Mouse (Mus musculus): ENCODE results near the gene Tmem81. TPM values are rescaled to one million over a fixed set of nuclear protein-coding genes. Genes with fewer than 3 reads are reported as not detected.

Gene Tmem81
- polyA plus RNA-seq, 1 experiment from 2014 or later = 2.5 TPM

DNA sequence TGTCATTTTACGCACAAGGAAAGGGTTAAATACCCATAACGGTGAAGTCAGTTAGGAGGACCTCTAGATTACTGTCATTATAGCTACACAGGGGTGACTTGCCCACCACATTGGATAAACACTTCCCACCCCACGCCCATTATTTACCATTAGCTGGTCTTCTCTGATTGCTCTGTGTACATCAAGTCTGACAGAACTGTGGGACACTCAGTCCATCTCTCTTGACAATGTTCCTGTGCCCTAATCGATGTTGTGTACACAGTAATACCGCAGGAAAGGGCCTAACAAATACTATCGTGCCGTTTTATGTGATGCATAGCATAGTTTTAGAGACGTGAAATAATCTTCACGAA lies 29.5 kb upstream of the Tmem81 start:
- H3K27me3 ChIP-seq (replicated peaks; ENCODE audit: control insufficient read depth, insufficient read depth, low read length) = no peaks in the 10 kb centered on the region
- peak overlapping the region; percentile 90 for H3K4me3 ChIP-seq (ENCODE audit: low read depth, low read length)
- DNase-seq (ENCODE audit: low spot score) = no peak
- H3K36me3 ChIP-seq (ENCODE audit: control insufficient read depth, insufficient read depth, low read length) = no peaks in the 10 kb centered on the region
- ATAC-seq (replicated peaks; ENCODE audit: low FRiP score) = peak; percentile 49
- H3K9me3 ChIP-seq (ENCODE audit: control insufficient read depth, low read length) = no peaks in the 10 kb centered on the region
- H3K27ac ChIP-seq (ENCODE audit: low read depth, low read length) = peak overlapping the region; percentile 70
- peak overlapping the region; percentile 86 for H3K9ac ChIP-seq (ENCODE audit: low read depth, low read length)
- 4% methylated on average over 9 of the region's 9 CpGs for WGBS
- H3K4me1 ChIP-seq (replicated peaks; ENCODE audit: control insufficient read depth, insufficient read depth, low read length) = peaks cover 13% of the 10 kb centered on the region; the same call in 1 of the 2 replicates
- peak overlapping the region; percentile 88 for H3K4me2 ChIP-seq

DNA sequence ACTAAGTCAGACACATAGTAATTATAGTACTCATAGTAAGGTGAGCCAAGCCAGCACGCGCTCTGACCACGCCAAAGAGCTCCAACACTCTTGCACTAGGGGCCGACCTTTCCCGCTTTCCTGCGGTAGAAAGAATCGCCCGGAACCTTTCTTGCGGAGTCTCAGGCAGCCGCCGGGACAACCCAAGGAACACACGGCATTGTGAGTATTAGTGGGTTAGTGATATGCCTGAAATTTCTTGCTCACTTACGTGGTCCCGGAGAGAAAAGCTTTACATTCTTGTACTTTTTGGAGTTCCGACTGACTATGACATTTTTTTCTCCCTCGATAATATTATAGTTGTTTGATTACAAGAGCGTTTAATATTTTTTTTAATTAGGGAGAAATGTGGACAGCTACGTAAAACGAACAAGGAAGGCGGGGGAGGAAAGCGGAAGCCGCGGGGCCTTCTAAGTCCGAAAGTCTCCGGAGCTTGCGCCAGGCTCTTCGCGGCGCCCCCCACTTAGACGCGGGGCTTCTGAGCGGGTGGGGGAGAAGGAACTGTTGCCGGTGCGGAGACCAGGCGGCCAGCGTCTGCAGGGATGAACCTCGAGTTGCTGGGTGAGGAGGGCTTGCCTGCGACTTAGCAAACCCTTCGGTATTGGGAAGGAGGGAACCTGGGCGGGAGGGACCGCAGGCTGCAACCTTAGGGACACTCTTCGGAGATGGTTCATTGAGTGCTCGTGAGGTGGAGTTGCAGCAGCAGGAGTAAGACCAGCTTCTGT lies 28.9 kb upstream of the Tmem81 start, which contains the start of gene Rbbp5:
Gene Rbbp5, plus strand, starts transcription at position 438 of the 764 bp plus-strand sequence.
- H3K27ac ChIP-seq (ENCODE audit: low read depth, low read length) = peak within 1 kb of the TSS; percentile 70
- H3K9ac ChIP-seq (ENCODE audit: low read depth, low read length) = peak within 1 kb of the TSS; percentile 86
- H3K4me3 ChIP-seq (ENCODE audit: low read depth, low read length) = peak within 1 kb of the TSS; percentile 90
- WGBS = under 1% methylated on average over 43 of the region's 43 CpGs
- no peaks in the 10 kb centered on the region for H3K36me3 ChIP-seq (ENCODE audit: control insufficient read depth, insufficient read depth, low read length)
- H3K27me3 ChIP-seq (replicated peaks; ENCODE audit: control insufficient read depth, insufficient read depth, low read length) = no peaks in the 10 kb centered on the region
- peak; percentile 92 for ATAC-seq (replicated peaks; ENCODE audit: low FRiP score)
- peaks cover 13% of the 10 kb centered on the region; the same call in 1 of the 2 replicates for H3K4me1 ChIP-seq (replicated peaks; ENCODE audit: control insufficient read depth, insufficient read depth, low read length)
- H3K9me3 ChIP-seq (ENCODE audit: control insufficient read depth, low read length) = no peaks in the 10 kb centered on the region
- peak within 1 kb of the TSS; percentile 88 for H3K4me2 ChIP-seq
- peak; percentile 83 for DNase-seq (ENCODE audit: low spot score)

DNA sequence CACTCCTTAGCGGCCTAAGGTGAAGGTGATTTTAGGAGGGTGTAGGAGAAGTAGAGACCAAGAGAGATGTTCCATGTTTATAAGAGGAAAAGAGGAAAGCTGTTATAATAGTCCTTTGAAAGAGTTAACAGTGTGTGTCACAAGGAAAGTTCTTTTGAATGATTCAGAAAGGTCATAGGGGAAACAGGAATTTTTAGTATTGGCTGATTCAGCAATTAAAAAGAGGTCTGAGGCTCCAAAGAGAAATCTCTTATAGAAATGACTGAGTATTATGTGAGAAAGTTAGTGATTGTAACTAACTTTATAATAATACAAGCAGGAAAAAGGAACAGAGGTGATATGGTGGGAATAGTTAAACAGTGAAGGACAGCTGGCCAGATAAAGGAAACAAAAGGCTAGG lies 26.6 kb upstream of the Tmem81 start:
- ATAC-seq (replicated peaks; ENCODE audit: low FRiP score) (no peak), DNase-seq (ENCODE audit: low spot score) (no peak)
- no peak overlapping the region for H3K9ac ChIP-seq (ENCODE audit: low read depth, low read length)
- 0 out of 2 replicates have a peak, but pooled peaks cover 2% of the 10 kb centered on the region for H3K36me3 ChIP-seq (ENCODE audit: control insufficient read depth, insufficient read depth, low read length)
- WGBS = 86% methylated on average over 1 of the region's 1 CpGs
- H3K4me3 ChIP-seq (ENCODE audit: low read depth, low read length) = no peak overlapping the region
- peaks cover 13% of the 10 kb centered on the region; the same call in 1 of the 2 replicates for H3K4me1 ChIP-seq (replicated peaks; ENCODE audit: control insufficient read depth, insufficient read depth, low read length)
- H3K27me3 ChIP-seq (replicated peaks; ENCODE audit: control insufficient read depth, insufficient read depth, low read length) = no peaks in the 10 kb centered on the region
- H3K9me3 ChIP-seq (ENCODE audit: control insufficient read depth, low read length) = no peaks in the 10 kb centered on the region
- no peak overlapping the region for H3K27ac ChIP-seq (ENCODE audit: low read depth, low read length)
- H3K4me2 ChIP-seq = no peak overlapping the region

DNA sequence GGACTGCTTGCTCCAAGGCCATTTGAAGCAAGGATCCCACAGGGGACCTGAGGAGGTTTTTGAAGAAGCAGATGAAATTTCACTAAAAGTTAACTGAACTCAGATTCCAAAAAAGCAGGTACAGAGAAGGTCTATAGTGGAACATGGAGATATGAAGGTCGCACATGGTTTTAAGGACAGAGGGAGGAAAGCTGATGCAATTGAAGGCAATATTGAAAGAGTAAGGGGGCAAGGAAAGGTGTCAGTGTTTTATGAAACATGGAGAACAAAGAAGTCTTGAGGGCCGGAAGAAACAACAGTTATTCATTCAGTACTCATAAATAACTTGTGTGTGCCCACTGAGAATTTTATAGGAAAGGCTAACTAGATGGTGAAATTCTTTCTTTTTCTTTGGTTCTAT lies 24.4 kb upstream of the Tmem81 start:
- no peak for ATAC-seq (replicated peaks; ENCODE audit: low FRiP score)

DNA sequence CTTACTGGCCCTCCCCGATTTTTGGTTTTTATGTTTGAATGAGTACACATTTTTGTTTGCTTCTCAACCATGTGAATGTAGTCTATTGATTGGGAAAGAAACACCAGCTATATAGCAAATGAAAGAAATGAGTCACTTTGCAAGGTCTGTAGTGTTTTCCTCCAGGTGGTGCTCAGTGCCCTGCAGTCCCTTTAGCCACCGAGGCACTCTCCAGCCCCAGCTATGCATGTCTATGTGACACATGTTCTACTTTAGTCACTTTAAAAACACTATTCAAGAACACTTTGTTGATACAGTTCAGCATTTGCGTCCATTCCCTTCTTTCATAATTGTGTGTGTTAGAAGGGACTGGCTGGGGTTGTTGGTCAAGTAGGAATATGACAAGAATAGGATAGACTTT lies 22.8 kb upstream of the Tmem81 start:
- no peak for ATAC-seq (replicated peaks; ENCODE audit: low FRiP score)
- 89% methylated on average over 3 of the region's 3 CpGs for WGBS
- H3K9ac ChIP-seq (ENCODE audit: low read depth, low read length) = no peak overlapping the region

More for the DNA sequence above, 24.4 kb upstream of the Tmem81 start:
- H3K36me3 ChIP-seq (ENCODE audit: control insufficient read depth, insufficient read depth, low read length) = peaks cover 5% of the 10 kb centered on the region; the same call in 1 of the 2 replicates
- H3K4me3 ChIP-seq (ENCODE audit: low read depth, low read length) = no peak overlapping the region
- no peak for DNase-seq (ENCODE audit: low spot score)
- H3K4me2 ChIP-seq = no peak overlapping the region
- no peak overlapping the region for H3K9ac ChIP-seq (ENCODE audit: low read depth, low read length)
- no peaks in the 10 kb centered on the region for H3K27me3 ChIP-seq (replicated peaks; ENCODE audit: control insufficient read depth, insufficient read depth, low read length)
- H3K4me1 ChIP-seq (replicated peaks; ENCODE audit: control insufficient read depth, insufficient read depth, low read length) = peaks cover 5% of the 10 kb centered on the region; the same call in 1 of the 2 replicates
- no peaks in the 10 kb centered on the region for H3K9me3 ChIP-seq (ENCODE audit: control insufficient read depth, low read length)
- WGBS = 95% methylated on average over 2 of the region's 2 CpGs
- no peak overlapping the region for H3K27ac ChIP-seq (ENCODE audit: low read depth, low read length)

DNA sequence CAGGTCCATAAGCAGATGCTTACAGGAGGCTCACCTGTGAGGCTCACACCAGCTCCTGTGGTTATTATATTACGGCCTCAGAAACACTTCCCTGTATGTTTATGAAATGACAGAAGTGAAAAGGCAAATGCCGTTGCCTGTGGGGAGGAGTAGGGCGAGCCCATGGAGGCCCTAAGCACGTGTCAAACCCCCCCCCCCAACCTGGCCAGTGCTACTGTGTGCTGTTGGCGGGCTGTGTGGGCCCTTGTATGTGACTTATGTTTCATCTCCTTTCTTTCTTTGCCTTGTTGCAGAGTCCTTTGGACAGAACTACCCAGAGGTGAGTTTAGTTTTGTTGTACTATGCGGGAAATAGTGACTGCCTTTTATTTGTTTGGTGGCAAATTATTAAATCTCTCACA lies 22.3 kb upstream of the Tmem81 start:
- WGBS = 85% methylated on average over 6 of the region's 6 CpGs
- H3K4me1 ChIP-seq (replicated peaks; ENCODE audit: control insufficient read depth, insufficient read depth, low read length) = peaks cover 3% of the 10 kb centered on the region; the same call in 1 of the 2 replicates
- no peaks in the 10 kb centered on the region for H3K9me3 ChIP-seq (ENCODE audit: control insufficient read depth, low read length)
- H3K27me3 ChIP-seq (replicated peaks; ENCODE audit: control insufficient read depth, insufficient read depth, low read length) = no peaks in the 10 kb centered on the region
- no peak overlapping the region for H3K27ac ChIP-seq (ENCODE audit: low read depth, low read length)
- ATAC-seq (replicated peaks; ENCODE audit: low FRiP score) (no peak), DNase-seq (ENCODE audit: low spot score) (no peak)
- H3K9ac ChIP-seq (ENCODE audit: low read depth, low read length) = no peak overlapping the region
- no peak overlapping the region for H3K4me2 ChIP-seq
- no peak overlapping the region for H3K4me3 ChIP-seq (ENCODE audit: low read depth, low read length)
- peaks cover 9% of the 10 kb centered on the region; the same call in 1 of the 2 replicates for H3K36me3 ChIP-seq (ENCODE audit: control insufficient read depth, insufficient read depth, low read length)

More for the DNA sequence above, 22.8 kb upstream of the Tmem81 start:
- Histone ChIP-seq H3K27me3 (replicated peaks; ENCODE audit: control insufficient read depth, insufficient read depth, low read length) (no peaks in the 10 kb centered on the region), H3K4me1 (replicated peaks; ENCODE audit: control insufficient read depth, insufficient read depth, low read length) (peaks cover 3% of the 10 kb centered on the region; the same call in 1 of the 2 replicates), H3K9me3 (ENCODE audit: control insufficient read depth, low read length) (no peaks in the 10 kb centered on the region), H3K27ac (ENCODE audit: low read depth, low read length) (no peak overlapping the region), H3K4me3 (ENCODE audit: low read depth, low read length) (no peak overlapping the region), H3K4me2 (no peak overlapping the region), H3K36me3 (ENCODE audit: control insufficient read depth, insufficient read depth, low read length) (peaks cover 9% of the 10 kb centered on the region; the same call in 1 of the 2 replicates)
- DNase-seq (ENCODE audit: low spot score) = no peak

DNA sequence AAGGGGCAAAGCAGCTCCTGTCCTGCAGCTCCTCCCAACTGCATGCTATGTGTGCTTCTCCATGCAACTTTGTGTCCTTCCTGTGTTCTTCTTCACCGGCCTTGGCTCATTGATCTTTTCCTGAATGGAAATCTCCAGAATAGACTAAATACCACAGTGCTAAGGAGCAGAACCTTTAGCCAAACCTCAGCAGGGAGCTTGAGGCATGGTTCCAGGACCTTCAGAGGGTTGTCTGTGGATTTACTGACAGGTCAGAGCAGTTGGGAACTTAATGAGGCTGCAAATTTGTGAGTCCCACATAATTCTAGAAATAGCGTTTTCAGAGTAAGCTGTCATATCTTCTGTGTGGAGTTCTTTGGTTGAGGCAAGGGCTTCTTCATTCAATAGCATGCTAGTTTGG lies 5.5 kb upstream of the Tmem81 start:
- 90% methylated on average over 2 of the region's 2 CpGs for WGBS
- Histone ChIP-seq H3K4me1 (replicated peaks; ENCODE audit: control insufficient read depth, insufficient read depth, low read length) (no peaks in the 10 kb centered on the region), H3K4me3 (ENCODE audit: low read depth, low read length) (no peak overlapping the region), H3K36me3 (ENCODE audit: control insufficient read depth, insufficient read depth, low read length) (peaks cover 35% of the 10 kb centered on the region), H3K9ac (ENCODE audit: low read depth, low read length) (no peak overlapping the region), H3K9me3 (ENCODE audit: control insufficient read depth, low read length) (no peaks in the 10 kb centered on the region), H3K4me2 (no peak overlapping the region), H3K27me3 (replicated peaks; ENCODE audit: control insufficient read depth, insufficient read depth, low read length) (no peaks in the 10 kb centered on the region), H3K27ac (ENCODE audit: low read depth, low read length) (no peak overlapping the region)
- no peak for ATAC-seq (replicated peaks; ENCODE audit: low FRiP score)
- DNase-seq (ENCODE audit: low spot score) = no peak

DNA sequence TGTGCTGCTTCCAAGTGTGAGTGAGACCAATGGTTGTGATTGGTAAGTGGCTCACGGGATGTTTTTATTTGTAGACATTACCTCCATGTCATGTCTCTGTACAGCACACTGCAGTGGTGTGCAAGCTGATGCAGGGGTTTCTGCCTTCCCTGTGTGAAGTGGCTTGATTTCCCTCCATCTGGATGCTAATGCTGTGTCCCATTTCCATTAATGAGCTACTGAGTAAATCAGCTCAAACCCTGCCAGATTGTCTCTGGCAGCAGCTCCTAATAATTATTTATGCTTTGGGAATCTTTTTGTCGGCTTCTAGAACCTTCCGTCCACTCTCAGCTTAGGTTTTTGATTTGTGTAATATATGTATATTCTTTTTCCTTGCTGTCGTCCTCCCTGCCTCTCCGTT lies 875 bp upstream of the Tmem81 start:
- no peak overlapping the region for H3K4me3 ChIP-seq (ENCODE audit: low read depth, low read length)
- H3K9me3 ChIP-seq (ENCODE audit: control insufficient read depth, low read length) = no peaks in the 10 kb centered on the region
- WGBS = 93% methylated on average over 5 of the region's 5 CpGs
- no peak for ATAC-seq (replicated peaks; ENCODE audit: low FRiP score)
- H3K27ac ChIP-seq (ENCODE audit: low read depth, low read length) = no peak overlapping the region
- H3K4me1 ChIP-seq (replicated peaks; ENCODE audit: control insufficient read depth, insufficient read depth, low read length) = no peaks in the 10 kb centered on the region
- peaks cover 28% of the 10 kb centered on the region for H3K36me3 ChIP-seq (ENCODE audit: control insufficient read depth, insufficient read depth, low read length)
- no peaks in the 10 kb centered on the region for H3K27me3 ChIP-seq (replicated peaks; ENCODE audit: control insufficient read depth, insufficient read depth, low read length)
- H3K4me2 ChIP-seq = no peak overlapping the region
- no peak for DNase-seq (ENCODE audit: low spot score)
- no peak overlapping the region for H3K9ac ChIP-seq (ENCODE audit: low read depth, low read length)

DNA sequence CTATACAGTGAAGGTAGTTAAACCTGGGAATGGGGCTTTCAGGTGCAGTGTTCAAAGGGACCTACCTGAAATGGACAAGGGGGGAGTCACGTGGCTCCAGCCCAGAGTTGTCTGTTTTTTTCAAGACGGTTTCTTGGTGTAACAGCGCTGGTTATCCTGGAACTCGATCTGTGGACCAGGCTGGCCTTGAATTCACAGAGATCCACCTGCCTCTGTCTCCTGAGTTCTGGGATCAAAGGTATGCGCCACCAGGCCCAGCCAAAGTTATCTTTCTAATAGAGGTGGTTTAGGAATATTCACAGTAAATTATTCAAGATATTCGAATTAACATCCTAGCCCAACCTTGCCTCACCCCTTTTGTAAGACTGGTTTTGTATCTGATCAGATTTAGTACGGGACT lies 626 bp downstream of the Tmem81 start:
- Histone ChIP-seq H3K4me1 (replicated peaks; ENCODE audit: control insufficient read depth, insufficient read depth, low read length) (no peaks in the 10 kb centered on the region), H3K4me2 (no peak overlapping the region), H3K4me3 (ENCODE audit: low read depth, low read length) (no peak overlapping the region), H3K27me3 (replicated peaks; ENCODE audit: control insufficient read depth, insufficient read depth, low read length) (no peaks in the 10 kb centered on the region), H3K9ac (ENCODE audit: low read depth, low read length) (no peak overlapping the region), H3K27ac (ENCODE audit: low read depth, low read length) (no peak overlapping the region), H3K9me3 (ENCODE audit: control insufficient read depth, low read length) (no peaks in the 10 kb centered on the region), H3K36me3 (ENCODE audit: control insufficient read depth, insufficient read depth, low read length) (peaks cover 22% of the 10 kb centered on the region)
- WGBS = 92% methylated on average over 7 of the region's 7 CpGs
- DNase-seq (ENCODE audit: low spot score) (no peak), ATAC-seq (replicated peaks; ENCODE audit: low FRiP score) (no peak)
